Mouse (Mus musculus) neural tube, embryonic 14.5 days (tissue): ENCODE measurements around the gene Grpel1. TPM values are rescaled to one million over a fixed set of nuclear protein-coding genes. Genes with fewer than 3 reads are reported as not detected.

Experiments used
- ATAC-seq: fragments of 200-750 bp; cut with Nextera tagmentation; 2 replicates; pipeline ENCODE4 v1.8.0; 2017; ENCODE audit warnings: low read depth, mild to moderate bottlenecking, moderate TSS enrichment, moderate library complexity
- H3K27ac ChIP-seq: fragments of 300-500 bp; sonication (generic); 2 replicates; pipeline ENCODE4 v1.5.1; 2014; ENCODE audit warnings: low read depth, mild to moderate bottlenecking, control low read depth, low read length, moderate library complexity, mixed read lengths
- H3K27me3 ChIP-seq: fragments of 300-500 bp; sonication (generic); 2 replicates; pipeline ENCODE4 v1.6.1; 2014; ENCODE audit warnings: low read length; ENCODE audit not compliant: control insufficient read depth, insufficient read depth
- H3K36me3 ChIP-seq: fragments of 300-500 bp; sonication (generic); 2 replicates; pipeline ENCODE4 v1.6.1; 2014; ENCODE audit warnings: low read length, mixed read lengths; ENCODE audit not compliant: control insufficient read depth, insufficient read depth
- H3K4me1 ChIP-seq: fragments of 300-500 bp; sonication (generic); 2 replicates; pipeline ENCODE4 v1.6.1; 2014; ENCODE audit warnings: low read length; ENCODE audit not compliant: control insufficient read depth, insufficient read depth
- H3K4me2 ChIP-seq: fragments of 300-500 bp; sonication (generic); 2 replicates; pipeline ENCODE4 v1.6.1; 2014; ENCODE audit warnings: mild to moderate bottlenecking, low read depth, low read length, control low read depth
- H3K4me3 ChIP-seq: fragments of 300-500 bp; sonication (generic); 2 replicates; pipeline ENCODE4 v1.5.1; 2014; ENCODE audit warnings: low read depth, low read length, control low read depth, mixed read lengths
- H3K9ac ChIP-seq: fragments of 300-500 bp; sonication (generic); replicated peaks from 2 replicates; pipeline ENCODE4 v1.6.1; 2014; ENCODE audit warnings: low read depth, mild to moderate bottlenecking, control low read depth, low read length, mixed read lengths
- H3K9me3 ChIP-seq: fragments of 300-500 bp; sonication (generic); 2 replicates; pipeline ENCODE4 v1.6.1; 2016; ENCODE audit warnings: low read length; ENCODE audit not compliant: control insufficient read depth
- WGBS: fragments of 180-500 bp; shearing (Covaris S2); extraction: QIAGEN DNeasy Blood & Tissue Kit; methylation state at CpG from one replicate; pipeline ENCODE4 v1.1.7; 2014; 5-methylcytosine and 5-hydroxymethylcytosine counted together
- polyA plus RNA-seq: library from polyadenylated mRNA; unstranded; fragments of >200 nt; fragmentation: Nextera tagmentation; extraction: Ambion mirVana; gene quantifications from 2 replicates; pipeline ENCODE4 v1.2.1, GENCODE M21; 2014

Grpel1 gene
- polyA plus RNA-seq, 1 experiment from 2014 or later, result 46.8 TPM

DNA sequence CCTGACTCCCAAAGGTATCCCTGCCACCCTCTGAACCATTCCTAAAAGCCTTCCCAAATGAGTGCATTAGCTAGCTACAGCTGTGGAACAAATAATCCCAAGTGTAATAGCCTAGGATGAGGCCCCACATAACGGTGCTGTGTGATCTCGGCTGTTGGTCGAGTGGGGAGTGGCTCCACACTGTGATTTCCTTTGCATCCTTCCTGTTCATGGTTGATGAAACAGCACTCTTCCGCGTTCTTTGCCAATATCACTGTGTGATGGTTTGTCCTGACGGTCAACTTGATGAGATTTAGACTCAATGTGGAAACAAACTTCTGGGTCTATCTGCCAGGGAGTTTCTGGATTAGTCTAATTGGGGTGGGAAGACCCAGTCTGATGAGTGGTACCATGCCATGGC is 12.0 kb upstream of the Grpel1 start:
- no peaks in the 10 kb centered on the region for H3K36me3 ChIP-seq
- no peak overlapping the region for H3K27ac ChIP-seq
- no peaks in the 10 kb centered on the region for H3K27me3 ChIP-seq
- no peak overlapping the region for H3K9ac ChIP-seq
- no peak overlapping the region for H3K4me2 ChIP-seq
- 87% methylated on average over 6 of the region's 6 CpGs for WGBS
- no peak overlapping the region for H3K4me3 ChIP-seq
- H3K9me3 ChIP-seq, result no peaks in the 10 kb centered on the region
- ATAC-seq, result no peak
- H3K4me1 ChIP-seq, result no peaks in the 10 kb centered on the region

DNA sequence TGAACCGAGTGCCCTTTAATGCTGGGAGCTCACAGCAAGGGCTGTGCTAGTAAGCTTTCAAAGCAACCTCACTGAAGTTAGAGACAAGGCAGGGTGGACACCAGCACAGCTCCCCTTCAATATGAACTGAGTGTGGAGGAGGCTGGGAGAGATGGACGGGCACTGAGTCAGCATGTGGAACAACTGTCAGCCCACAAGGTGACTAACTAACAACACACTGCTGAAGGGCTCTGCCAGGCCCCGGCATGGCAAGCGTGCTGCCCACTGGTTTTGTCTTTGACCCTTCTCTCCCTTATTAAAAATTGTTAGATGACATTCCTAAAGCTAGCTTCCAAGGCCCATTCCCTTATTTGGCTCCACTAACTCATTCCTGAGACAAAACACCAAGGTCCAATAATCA is 7.1 kb upstream of the Grpel1 start:
- Histone ChIP-seq H3K4me2 (no peak overlapping the region), H3K27ac (no peak overlapping the region), H3K27me3 (no peaks in the 10 kb centered on the region), H3K4me3 (no peak overlapping the region), H3K9ac (no peak overlapping the region), H3K36me3 (no peaks in the 10 kb centered on the region), H3K9me3 (no peaks in the 10 kb centered on the region), H3K4me1 (no peaks in the 10 kb centered on the region)
- WGBS, result 73% methylated on average over 4 of the region's 4 CpGs
- ATAC-seq, result no peak

DNA sequence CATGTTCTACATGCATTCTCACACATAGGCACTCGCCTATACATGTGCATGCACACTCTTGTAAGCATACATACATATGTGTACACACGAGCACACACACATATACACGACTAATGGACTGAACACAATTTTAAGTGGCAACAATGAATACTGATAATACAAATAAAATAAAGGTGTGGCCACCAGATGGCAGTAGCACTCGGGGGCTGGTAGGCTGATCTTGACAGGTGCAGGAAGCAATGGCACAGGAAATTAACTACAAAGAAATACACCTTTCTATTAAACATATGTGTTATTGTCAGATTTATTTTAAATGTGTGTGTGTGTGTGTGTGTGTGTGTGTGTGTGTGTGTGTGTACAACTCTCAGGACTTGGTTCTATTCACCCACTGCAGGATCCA is 5.9 kb upstream of the Grpel1 start:
- 17% methylated on average over 4 of the region's 4 CpGs for whole genome bisulfite sequencing
- Histone ChIP-seq H3K4me2 (no peak overlapping the region), H3K27me3 (no peaks in the 10 kb centered on the region), H3K9ac (no peak overlapping the region), H3K9me3 (no peaks in the 10 kb centered on the region), H3K36me3 (no peaks in the 10 kb centered on the region), H3K27ac (no peak overlapping the region), H3K4me1 (no peaks in the 10 kb centered on the region), H3K4me3 (no peak overlapping the region)
- no peak for ATAC-seq

DNA sequence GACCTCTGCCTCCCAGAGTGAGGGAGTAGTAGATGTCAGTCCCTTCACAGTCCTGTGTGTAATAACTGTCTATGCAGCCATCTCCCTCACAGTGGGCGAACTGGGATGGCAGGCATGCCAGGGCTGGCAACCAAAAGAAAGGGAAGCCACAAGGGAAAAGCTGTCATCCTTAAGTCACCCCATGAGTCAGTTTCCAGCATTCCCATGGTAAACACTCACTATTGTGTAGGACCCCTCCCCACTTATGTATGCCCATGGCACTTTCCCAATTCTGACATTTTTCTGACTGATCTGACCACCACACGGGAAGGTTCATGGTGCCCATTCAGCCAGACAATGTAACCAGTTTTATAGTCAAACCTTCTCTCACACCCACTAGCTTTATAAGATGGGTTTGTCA is 4.1 kb upstream of the Grpel1 start:
- Histone ChIP-seq H3K9ac (no peak overlapping the region), H3K4me1 (peaks cover 3% of the 10 kb centered on the region), H3K27me3 (no peaks in the 10 kb centered on the region), H3K36me3 (no peaks in the 10 kb centered on the region), H3K4me3 (no peak overlapping the region), H3K9me3 (no peaks in the 10 kb centered on the region), H3K4me2 (no peak overlapping the region), H3K27ac (no peak overlapping the region)
- ATAC-seq, result no peak
- 89% methylated on average over 2 of the region's 2 CpGs for WGBS

DNA sequence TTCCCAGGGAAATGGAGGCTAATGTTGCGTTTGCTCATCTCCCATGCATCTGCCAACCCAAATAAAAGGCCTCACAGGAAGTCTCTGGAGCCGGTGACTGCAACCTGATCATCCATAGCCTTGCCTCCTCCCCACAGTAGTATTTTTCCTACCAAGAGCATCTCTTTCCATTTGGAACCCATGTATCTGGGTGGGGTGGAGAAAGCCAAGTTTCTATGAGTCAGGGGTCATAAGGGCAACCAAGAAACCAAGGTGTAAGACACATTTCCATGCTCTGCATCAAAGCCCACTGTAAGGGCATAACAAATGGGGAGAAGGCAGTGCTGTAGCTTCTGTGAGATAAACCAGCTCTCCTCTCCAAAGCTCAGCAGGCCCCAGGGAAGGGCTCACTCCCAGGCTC is 3.6 kb upstream of the Grpel1 start:
- Histone ChIP-seq H3K9me3 (no peaks in the 10 kb centered on the region), H3K27me3 (no peaks in the 10 kb centered on the region), H3K27ac (no peak overlapping the region), H3K4me1 (peaks cover 8% of the 10 kb centered on the region), H3K4me3 (no peak overlapping the region), H3K36me3 (no peaks in the 10 kb centered on the region), H3K9ac (no peak overlapping the region), H3K4me2 (no peak overlapping the region)
- ATAC-seq, result no peak
- WGBS, result 72% methylated on average over 2 of the region's 2 CpGs

DNA sequence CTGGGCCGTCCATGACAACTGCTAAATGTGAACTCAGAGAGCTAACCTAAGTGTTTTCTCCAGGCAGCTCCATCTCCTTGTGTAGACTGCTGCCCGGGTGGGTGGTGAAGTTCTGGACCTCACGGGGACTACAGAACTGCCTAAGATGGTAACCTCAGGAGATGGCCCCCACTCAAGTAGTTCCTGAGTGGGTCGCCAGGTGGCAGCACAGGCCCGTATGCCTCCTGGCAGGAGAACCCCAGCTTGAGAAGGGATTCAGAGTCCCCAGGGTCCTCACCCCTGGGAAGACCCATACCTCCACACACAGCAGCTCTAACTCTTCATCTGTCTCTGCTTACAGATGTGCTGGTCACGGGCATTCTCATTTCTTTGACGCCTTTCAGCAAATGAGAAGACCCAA is 2.0 kb upstream of the Grpel1 start:
- Histone ChIP-seq H3K36me3 (no peaks in the 10 kb centered on the region), H3K27ac (no peak overlapping the region), H3K4me1 (peaks cover 10% of the 10 kb centered on the region), H3K9ac (no peak overlapping the region), H3K4me2 (no peak overlapping the region), H3K9me3 (no peaks in the 10 kb centered on the region), H3K4me3 (no peak overlapping the region), H3K27me3 (no peaks in the 10 kb centered on the region)
- WGBS, result 18% methylated on average over 7 of the region's 7 CpGs
- no peak for ATAC-seq

DNA sequence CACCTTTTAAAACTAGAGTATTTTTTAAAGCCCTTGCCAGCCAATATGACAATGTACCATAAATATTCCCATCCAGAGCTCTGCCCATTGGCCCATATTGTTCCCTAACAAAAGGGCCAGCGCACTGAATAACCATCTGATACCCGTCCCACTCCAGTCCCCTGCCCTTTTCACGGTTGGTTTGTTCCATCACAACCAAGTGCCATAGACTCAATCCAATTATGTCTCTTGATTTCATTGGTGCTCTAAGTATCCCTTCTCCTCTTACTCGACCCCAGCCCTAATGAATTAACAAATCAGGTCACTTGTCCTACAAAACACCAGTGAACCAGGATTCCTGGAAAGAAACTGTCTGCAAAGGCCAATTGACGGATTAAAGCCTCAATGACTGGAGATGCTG is 1.4 kb upstream of the Grpel1 start:
- Histone ChIP-seq H3K27ac (no peak overlapping the region), H3K9me3 (no peaks in the 10 kb centered on the region), H3K4me3 (no peak overlapping the region), H3K27me3 (no peaks in the 10 kb centered on the region), H3K9ac (no peak overlapping the region), H3K4me1 (peaks cover 10% of the 10 kb centered on the region), H3K4me2 (no peak overlapping the region), H3K36me3 (no peaks in the 10 kb centered on the region)
- no peak for ATAC-seq
- WGBS, result 20% methylated on average over 5 of the region's 5 CpGs

DNA sequence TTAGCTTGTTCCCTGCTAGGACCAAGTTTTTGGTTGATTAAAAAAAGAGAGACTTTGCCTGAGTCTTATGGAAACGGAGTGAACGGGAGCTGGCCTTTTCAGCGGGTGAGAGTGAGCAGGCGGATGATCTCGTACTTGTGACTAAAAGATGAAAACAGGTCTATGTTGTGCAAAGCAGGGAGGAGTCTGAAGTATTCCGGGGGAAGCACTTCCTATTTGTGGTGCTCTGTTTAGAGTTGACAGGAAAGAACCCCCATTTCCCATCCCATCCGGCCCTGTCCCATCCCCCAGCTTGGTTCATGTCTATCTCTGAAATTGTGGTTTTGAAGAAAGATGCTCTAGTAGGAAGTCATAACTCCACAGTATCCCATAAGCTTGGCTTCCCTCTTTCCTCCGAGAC is 1.1 kb downstream of the Grpel1 start:
- no peak overlapping the region for H3K27ac ChIP-seq
- H3K4me2 ChIP-seq, result peak overlapping the region; percentile 71
- peak overlapping the region; percentile 96 for H3K4me3 ChIP-seq
- peaks cover 10% of the 10 kb centered on the region for H3K4me1 ChIP-seq
- H3K36me3 ChIP-seq, result peaks cover 3% of the 10 kb centered on the region; the same call in 1 of the 2 replicates
- no peaks in the 10 kb centered on the region for H3K9me3 ChIP-seq
- no peak for ATAC-seq
- H3K9ac ChIP-seq, result peak overlapping the region; percentile 72; the same call in 1 of the 2 replicates
- H3K27me3 ChIP-seq, result no peaks in the 10 kb centered on the region
- WGBS, result 38% methylated on average over 8 of the region's 8 CpGs

DNA sequence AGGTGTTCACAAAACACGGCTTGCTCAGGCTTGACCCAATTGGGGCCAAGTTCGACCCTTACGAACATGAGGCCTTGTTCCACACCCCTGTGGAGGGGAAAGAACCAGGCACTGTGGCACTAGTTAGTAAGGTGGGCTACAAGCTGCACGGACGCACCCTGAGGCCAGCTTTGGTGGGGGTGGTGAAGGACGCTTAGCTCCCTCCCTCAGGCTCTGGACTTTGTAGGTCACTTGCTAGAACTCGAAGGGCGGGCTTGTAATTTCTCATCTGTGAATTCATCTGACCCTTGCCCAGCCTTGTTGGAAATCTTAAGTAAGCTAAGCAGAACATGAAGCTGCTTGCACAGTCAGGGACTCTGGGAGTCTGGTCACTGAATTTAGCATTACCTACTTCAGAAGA is 6.4 kb downstream of the Grpel1 start:
- Histone ChIP-seq H3K4me3 (no peak overlapping the region), H3K4me2 (no peak overlapping the region), H3K4me1 (peaks cover 2% of the 10 kb centered on the region), H3K36me3 (peaks cover 25% of the 10 kb centered on the region), H3K9ac (no peak overlapping the region), H3K9me3 (no peaks in the 10 kb centered on the region), H3K27me3 (no peaks in the 10 kb centered on the region), H3K27ac (no peak overlapping the region)
- ATAC-seq, result no peak
- WGBS, result 95% methylated on average over 8 of the region's 8 CpGs
